Mouse (Mus musculus) hindbrain, embryonic 13.5 days (tissue): ENCODE results near the gene Gm48552. TPM values are rescaled to one million over a fixed set of nuclear protein-coding genes. Genes with fewer than 3 reads are reported as not detected.

Experiments
- ATAC-seq: fragments of 200-750 bp; cut with Nextera tagmentation; 2 replicates; pipeline ENCODE4 v1.8.0; 2017; ENCODE audit warnings: moderate TSS enrichment; ENCODE audit not compliant: low FRiP score
- H3K27ac ChIP-seq: fragments of 300-500 bp; sonication (generic); 2 replicates; pipeline ENCODE4 v1.5.1; 2015; ENCODE audit warnings: inconsistent platforms, mild to moderate bottlenecking, moderate library complexity
- H3K27me3 ChIP-seq: fragments of 300-500 bp; sonication (generic); 2 replicates; pipeline ENCODE4 v1.6.1; 2015; ENCODE audit warnings: mild to moderate bottlenecking, inconsistent platforms
- H3K36me3 ChIP-seq: fragments of 300-500 bp; sonication (generic); 2 replicates; pipeline ENCODE4 v1.6.1; 2015; ENCODE audit warnings: mild to moderate bottlenecking, inconsistent platforms
- H3K4me1 ChIP-seq: fragments of 300-500 bp; sonication (generic); replicated peaks from 2 replicates; pipeline ENCODE4 v1.6.1; 2015; ENCODE audit warnings: inconsistent platforms
- H3K4me2 ChIP-seq: fragments of 300-500 bp; sonication (generic); 2 replicates; pipeline ENCODE4 v1.6.1; 2015; ENCODE audit warnings: inconsistent platforms, mild to moderate bottlenecking, moderate library complexity
- H3K4me3 ChIP-seq: fragments of 300-500 bp; sonication (generic); 2 replicates; pipeline ENCODE4 v1.5.1; 2015; ENCODE audit warnings: mild to moderate bottlenecking, inconsistent platforms
- H3K9ac ChIP-seq: fragments of 300-500 bp; sonication (generic); 2 replicates; pipeline ENCODE4 v1.6.1; 2015; ENCODE audit warnings: mild to moderate bottlenecking, inconsistent platforms
- H3K9me3 ChIP-seq: fragments of 300-500 bp; sonication (generic); 2 replicates; pipeline ENCODE4 v1.6.1; 2016; ENCODE audit warnings: inconsistent platforms
- WGBS: fragments of 180-500 bp; shearing (Covaris S2); methylation state at CpG from one replicate; pipeline ENCODE4 v1.1.7; 2015; 5-methylcytosine and 5-hydroxymethylcytosine counted together
- polyA plus RNA-seq: library from polyadenylated mRNA; unstranded; fragments of >200 nt; fragmentation: Nextera tagmentation; extraction: Ambion mirVana; gene quantifications from 2 replicates; pipeline ENCODE4 v1.2.1, GENCODE M21; 2015

Gene Gm48552
- polyA plus RNA-seq, 1 experiment from 2014 or later = 2.0 TPM

- peaks cover 11% of the 10 kb centered on the region for H3K36me3 ChIP-seq
- no peak overlapping the region for H3K4me2 ChIP-seq
- H3K9me3 ChIP-seq = no peaks in the 10 kb centered on the region
- H3K4me3 ChIP-seq = no peak overlapping the region
- H3K27me3 ChIP-seq = peaks cover 32% of the 10 kb centered on the region
- no peak for ATAC-seq
- no peak overlapping the region for H3K27ac ChIP-seq
- H3K9ac ChIP-seq = no peak overlapping the region
- WGBS = 82% methylated on average over 40 of the region's 40 CpGs
- peaks cover 54% of the 10 kb centered on the region for H3K4me1 ChIP-seq
Measured at GRCm38 (mm10) chr10:81420191-81420767, 31.5 kb downstream of the Gm48552 start.

- 78% methylated on average over 4 of the region's 4 CpGs for WGBS
- Histone ChIP-seq H3K4me2 (no peak overlapping the region), H3K27ac (no peak overlapping the region), H3K4me1 (peaks cover 54% of the 10 kb centered on the region), H3K4me3 (no peak overlapping the region), H3K27me3 (peaks cover 39% of the 10 kb centered on the region), H3K36me3 (peaks cover 11% of the 10 kb centered on the region), H3K9me3 (no peaks in the 10 kb centered on the region), H3K9ac (no peak overlapping the region)
- no peak for ATAC-seq
Measured at GRCm38 (mm10) chr10:81421041-81421796, 32.4 kb downstream of the Gm48552 start.

- H3K9me3 ChIP-seq = no peaks in the 10 kb centered on the region
- ATAC-seq = no peak
- H3K4me1 ChIP-seq = peaks cover 54% of the 10 kb centered on the region
- no peak overlapping the region for H3K27ac ChIP-seq
- 83% methylated on average over 3 of the region's 5 CpGs for WGBS
- H3K9ac ChIP-seq = no peak overlapping the region; the same call in 1 of the 2 replicates
- H3K4me2 ChIP-seq = no peak overlapping the region
- H3K27me3 ChIP-seq = peaks cover 44% of the 10 kb centered on the region
- peaks cover 11% of the 10 kb centered on the region for H3K36me3 ChIP-seq
- no peak overlapping the region for H3K4me3 ChIP-seq
Measured at GRCm38 (mm10) chr10:81421797-81422100, 32.9 kb downstream of the Gm48552 start.

GRCm38 (mm10) chr10:81422191-81422590 is 33.4 kb downstream of the Gm48552 start:
- H3K4me3 ChIP-seq = no peak overlapping the region
- H3K36me3 ChIP-seq = peaks cover 11% of the 10 kb centered on the region
- no peak for ATAC-seq
- 80% methylated on average over 6 of the region's 6 CpGs for WGBS
- H3K9me3 ChIP-seq = no peaks in the 10 kb centered on the region
- H3K9ac ChIP-seq = no peak overlapping the region
- no peak overlapping the region for H3K27ac ChIP-seq
- peaks cover 54% of the 10 kb centered on the region for H3K4me1 ChIP-seq
- H3K4me2 ChIP-seq = no peak overlapping the region
- H3K27me3 ChIP-seq = peaks cover 49% of the 10 kb centered on the region

- peaks cover 11% of the 10 kb centered on the region for H3K36me3 ChIP-seq
- H3K9ac ChIP-seq = no peak overlapping the region
- H3K27me3 ChIP-seq = peaks cover 49% of the 10 kb centered on the region
- H3K4me1 ChIP-seq = peaks cover 51% of the 10 kb centered on the region
- no peak overlapping the region for H3K4me2 ChIP-seq
- H3K27ac ChIP-seq = no peak overlapping the region
- WGBS = 89% methylated on average over 3 of the region's 3 CpGs
- H3K4me3 ChIP-seq = no peak overlapping the region
- H3K9me3 ChIP-seq = no peaks in the 10 kb centered on the region
- ATAC-seq = no peak
Measured at GRCm38 (mm10) chr10:81422661-81423217, 33.9 kb downstream of the Gm48552 start.

- H3K4me3 ChIP-seq = no peak overlapping the region
- peaks cover 42% of the 10 kb centered on the region for H3K4me1 ChIP-seq
- no peak for ATAC-seq
- 0 out of 2 replicates have a peak overlapping the region, but pooled peaks have one; percentile 41 for H3K27ac ChIP-seq
- 67% methylated on average over 4 of the region's 4 CpGs for WGBS
- H3K9ac ChIP-seq = no peak overlapping the region
- 0 out of 2 replicates have a peak overlapping the region, but pooled peaks have one; percentile 61 for H3K4me2 ChIP-seq
- no peaks in the 10 kb centered on the region for H3K9me3 ChIP-seq
- peaks cover 11% of the 10 kb centered on the region for H3K36me3 ChIP-seq
- H3K27me3 ChIP-seq = peaks cover 56% of the 10 kb centered on the region
Measured at GRCm38 (mm10) chr10:81423476-81424245, 34.9 kb downstream of the Gm48552 start.

- Histone ChIP-seq H3K4me3 (no peak overlapping the region), H3K27ac (0 out of 2 replicates have a peak overlapping the region, but pooled peaks have one; percentile 41), H3K36me3 (peaks cover 11% of the 10 kb centered on the region), H3K9ac (0 out of 2 replicates have a peak overlapping the region, but pooled peaks have one; percentile 49), H3K27me3 (peaks cover 60% of the 10 kb centered on the region), H3K9me3 (no peaks in the 10 kb centered on the region), H3K4me1 (peaks cover 44% of the 10 kb centered on the region), H3K4me2 (peak overlapping the region; percentile 61)
- no peak for ATAC-seq
- 7% methylated on average over 25 of the region's 25 CpGs for WGBS
Measured at GRCm38 (mm10) chr10:81424246-81425051, 35.6 kb downstream of the Gm48552 start.

- H3K4me1 ChIP-seq = peaks cover 48% of the 10 kb centered on the region
- H3K36me3 ChIP-seq = peaks cover 3% of the 10 kb centered on the region
- WGBS = 32% methylated on average over 10 of the region's 10 CpGs
- peak overlapping the region; percentile 4; the same call in 1 of the 2 replicates for H3K4me3 ChIP-seq
- ATAC-seq = no peak
- no peaks in the 10 kb centered on the region for H3K9me3 ChIP-seq
- no peak overlapping the region; the same call in 1 of the 2 replicates for H3K27ac ChIP-seq
- H3K27me3 ChIP-seq = peaks cover 60% of the 10 kb centered on the region
- peak overlapping the region; percentile 49; the same call in 1 of the 2 replicates for H3K9ac ChIP-seq
- H3K4me2 ChIP-seq = peak overlapping the region; percentile 61
Measured at GRCm38 (mm10) chr10:81425236-81425850, 36.5 kb downstream of the Gm48552 start.

GRCm38 (mm10) chr10:81426081-81426671 is 37.4 kb downstream of the Gm48552 start:
- Histone ChIP-seq H3K27ac (no peak overlapping the region), H3K36me3 (no peaks in the 10 kb centered on the region), H3K9ac (peak overlapping the region; percentile 63), H3K4me2 (peak overlapping the region; percentile 61), H3K9me3 (no peaks in the 10 kb centered on the region), H3K27me3 (peaks cover 60% of the 10 kb centered on the region), H3K4me3 (peak overlapping the region; percentile 40), H3K4me1 (peaks cover 50% of the 10 kb centered on the region)
- 0% methylated on average over 16 of the region's 33 CpGs for WGBS
- no peak for ATAC-seq

- no peaks in the 10 kb centered on the region for H3K36me3 ChIP-seq
- ATAC-seq = no peak
- H3K27me3 ChIP-seq = peaks cover 60% of the 10 kb centered on the region
- H3K4me3 ChIP-seq = peak overlapping the region; percentile 40
- H3K27ac ChIP-seq = no peak overlapping the region
- WGBS = 3% methylated on average over 38 of the region's 38 CpGs
- H3K4me1 ChIP-seq = peaks cover 55% of the 10 kb centered on the region
- H3K9ac ChIP-seq = peak overlapping the region; percentile 63
- no peaks in the 10 kb centered on the region for H3K9me3 ChIP-seq
- H3K4me2 ChIP-seq = peak overlapping the region; percentile 61
Measured at GRCm38 (mm10) chr10:81426897-81427296, 38.1 kb downstream of the Gm48552 start.

- H3K9ac ChIP-seq = peak overlapping the region; percentile 63
- H3K4me2 ChIP-seq = peak overlapping the region; percentile 61
- peak overlapping the region; percentile 40 for H3K4me3 ChIP-seq
- 22% methylated on average over 3 of the region's 3 CpGs for WGBS
- peaks cover 56% of the 10 kb centered on the region for H3K4me1 ChIP-seq
- no peaks in the 10 kb centered on the region for H3K36me3 ChIP-seq
- no peaks in the 10 kb centered on the region for H3K9me3 ChIP-seq
- no peak for ATAC-seq
- H3K27ac ChIP-seq = no peak overlapping the region
- peaks cover 58% of the 10 kb centered on the region for H3K27me3 ChIP-seq
Measured at GRCm38 (mm10) chr10:81427327-81427726, 38.5 kb downstream of the Gm48552 start.
